Mouse (Mus musculus) lung, embryonic 16.5 days (tissue): ENCODE data around the gene Bpifb2. TPM values are rescaled to one million over a fixed set of nuclear protein-coding genes. Genes with fewer than 3 reads are reported as not detected.

ENCODE experiments used
- ATAC-seq: fragments of 200-750 bp; cut with Nextera tagmentation; 2 replicates; pipeline ENCODE4 v1.8.0; 2017; ENCODE audit warnings: low read depth, mild to moderate bottlenecking, moderate library complexity
- H3K27ac ChIP-seq: fragments of 300-500 bp; sonication (generic); 2 replicates; pipeline ENCODE4 v1.5.1; 2014; ENCODE audit warnings: mild to moderate bottlenecking, control low read depth, low read length
- H3K27me3 ChIP-seq: fragments of 300-500 bp; sonication (generic); 2 replicates; pipeline ENCODE4 v1.6.1; 2014; ENCODE audit warnings: low read depth, low read length, mixed read lengths; ENCODE audit not compliant: control insufficient read depth, insufficient read depth
- H3K36me3 ChIP-seq: fragments of 300-500 bp; sonication (generic); 2 replicates; pipeline ENCODE4 v1.6.1; 2014; ENCODE audit warnings: low read length; ENCODE audit not compliant: control insufficient read depth, insufficient read depth
- H3K4me1 ChIP-seq: fragments of 300-500 bp; sonication (generic); replicated peaks from 2 replicates; pipeline ENCODE4 v1.6.1; 2014; ENCODE audit warnings: low read length, mixed read lengths; ENCODE audit not compliant: control insufficient read depth, insufficient read depth
- H3K4me2 ChIP-seq: fragments of 300-500 bp; sonication (generic); 2 replicates; pipeline ENCODE4 v1.6.1; 2014; ENCODE audit warnings: low read depth, low read length, control low read depth
- H3K4me3 ChIP-seq: fragments of 300-500 bp; sonication (generic); 2 replicates; pipeline ENCODE4 v1.5.1; 2014; ENCODE audit warnings: mild to moderate bottlenecking, low read length, control low read depth
- H3K9ac ChIP-seq: fragments of 300-500 bp; sonication (generic); 2 replicates; pipeline ENCODE4 v1.6.1; 2014; ENCODE audit warnings: low read length, control low read depth
- H3K9me3 ChIP-seq: fragments of 300-500 bp; sonication (generic); 2 replicates; pipeline ENCODE4 v1.6.1; 2016; ENCODE audit warnings: low read length; ENCODE audit not compliant: control insufficient read depth
- WGBS: fragments of 180-500 bp; shearing (Covaris S2); extraction: QIAGEN DNeasy Blood & Tissue Kit; methylation state at CpG from one replicate; pipeline ENCODE4 v1.1.7; 2014; 5-methylcytosine and 5-hydroxymethylcytosine counted together
- polyA plus RNA-seq: library from polyadenylated mRNA; unstranded; fragments of >200 nt; fragmentation: Nextera tagmentation; extraction: Ambion mirVana; gene quantifications from 2 replicates; pipeline ENCODE4 v1.2.1, GENCODE M21; 2015

The Bpifb2 gene
- polyA plus RNA-seq, 1 experiment from 2014 or later, result not detected

DNA sequence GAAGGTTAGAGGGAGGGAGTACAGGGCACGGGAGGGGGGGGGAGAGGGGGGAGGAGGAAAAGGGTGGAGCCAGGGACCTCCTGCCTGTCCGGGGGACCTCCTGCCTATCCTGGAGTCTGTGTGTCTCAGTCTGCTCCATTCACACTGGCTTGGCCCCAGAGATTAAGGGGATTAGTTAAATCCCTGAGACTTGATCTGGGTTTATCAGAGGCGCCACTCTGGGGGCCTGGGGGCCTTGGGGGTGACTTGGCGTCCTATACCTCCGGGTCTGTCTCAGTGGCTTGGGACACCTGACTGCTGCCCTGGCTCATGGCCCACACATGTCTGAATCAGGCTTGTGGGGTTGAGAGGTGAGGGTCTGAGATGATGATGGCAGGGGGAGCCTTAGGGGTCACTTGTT, 21.3 kb upstream of the Bpifb2 start:
- Histone ChIP-seq H3K4me2 (no peak overlapping the region), H3K4me1 (no peaks in the 10 kb centered on the region), H3K27me3 (no peaks in the 10 kb centered on the region), H3K4me3 (no peak overlapping the region), H3K9ac (no peak overlapping the region), H3K27ac (no peak overlapping the region), H3K36me3 (no peaks in the 10 kb centered on the region), H3K9me3 (no peaks in the 10 kb centered on the region)
- 10% methylated on average over 5 of the region's 5 CpGs for WGBS
- no peak for ATAC-seq

DNA sequence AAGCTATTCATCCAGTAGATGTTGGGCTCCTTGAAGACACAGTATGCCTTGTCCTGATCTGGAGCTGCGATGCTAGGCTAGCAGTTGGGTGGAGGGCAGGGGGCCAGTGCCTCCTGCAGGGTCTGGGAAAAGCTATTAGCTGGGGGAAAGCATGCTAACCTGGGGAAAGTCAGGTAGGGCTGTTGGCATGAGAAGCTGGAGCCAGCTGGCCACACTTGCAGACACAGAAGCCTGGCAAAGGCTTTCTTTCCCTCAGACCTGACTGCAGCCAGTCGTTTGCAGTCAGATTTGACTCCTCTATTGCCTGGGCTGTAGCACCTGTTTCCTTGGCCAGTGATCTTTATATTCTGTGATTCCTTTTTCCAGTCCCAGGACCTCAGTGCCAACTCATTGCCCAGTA, 15.3 kb upstream of the Bpifb2 start:
- ATAC-seq, result no peak
- no peaks in the 10 kb centered on the region for H3K27me3 ChIP-seq
- H3K27ac ChIP-seq, result no peak overlapping the region
- no peak overlapping the region for H3K4me3 ChIP-seq
- H3K9ac ChIP-seq, result no peak overlapping the region
- no peak overlapping the region for H3K4me2 ChIP-seq
- H3K36me3 ChIP-seq, result no peaks in the 10 kb centered on the region
- WGBS, result 77% methylated on average over 2 of the region's 2 CpGs
- H3K9me3 ChIP-seq, result no peaks in the 10 kb centered on the region
- H3K4me1 ChIP-seq, result no peaks in the 10 kb centered on the region

DNA sequence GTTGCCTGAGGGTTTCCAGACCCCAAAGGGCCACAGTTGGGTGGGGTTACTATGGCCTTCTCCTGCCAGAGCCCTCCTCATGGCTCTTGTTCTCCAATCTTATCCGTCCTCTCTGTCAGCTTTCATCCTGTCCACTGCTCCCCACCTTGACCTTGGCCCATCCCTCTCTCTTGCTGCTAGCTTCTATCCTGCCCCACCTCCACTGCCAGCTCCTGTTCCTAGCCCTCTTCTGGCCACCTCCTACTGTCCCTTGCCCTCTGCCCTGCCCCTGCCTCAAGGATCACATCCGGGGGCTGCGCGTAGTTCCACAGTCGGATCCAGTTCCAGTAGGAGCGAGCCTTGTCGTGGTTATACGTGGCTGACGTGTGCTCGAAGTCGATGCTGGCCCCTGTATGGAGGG, 14.5 kb upstream of the Bpifb2 start:
- WGBS, result 85% methylated on average over 11 of the region's 11 CpGs
- no peak overlapping the region for H3K9ac ChIP-seq
- no peak overlapping the region for H3K27ac ChIP-seq
- ATAC-seq, result no peak
- H3K9me3 ChIP-seq, result no peaks in the 10 kb centered on the region
- H3K4me2 ChIP-seq, result no peak overlapping the region
- H3K4me1 ChIP-seq, result no peaks in the 10 kb centered on the region
- H3K36me3 ChIP-seq, result no peaks in the 10 kb centered on the region
- no peak overlapping the region for H3K4me3 ChIP-seq
- no peaks in the 10 kb centered on the region for H3K27me3 ChIP-seq

DNA sequence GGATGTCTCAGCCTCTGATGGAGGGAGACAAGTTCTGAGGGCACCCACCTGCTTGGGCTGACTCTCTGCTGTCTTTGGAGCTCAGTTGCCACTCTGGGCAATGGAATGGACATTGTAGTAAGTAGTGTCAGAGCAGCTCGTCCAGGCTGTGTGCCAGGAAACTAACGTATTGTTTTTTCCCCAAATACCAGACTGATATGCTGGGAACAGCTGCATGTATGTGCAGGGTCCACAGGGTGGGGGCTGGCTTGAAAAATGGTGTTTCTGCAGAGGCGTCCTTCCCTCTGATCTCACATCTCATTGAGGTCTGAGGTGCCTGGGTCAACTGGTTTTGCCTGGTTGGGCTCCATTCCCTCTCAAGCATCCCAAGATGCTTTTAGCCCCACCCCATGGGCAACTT, 14.1 kb upstream of the Bpifb2 start:
- WGBS, result 27% methylated on average over 3 of the region's 3 CpGs
- H3K4me1 ChIP-seq, result no peaks in the 10 kb centered on the region

DNA sequence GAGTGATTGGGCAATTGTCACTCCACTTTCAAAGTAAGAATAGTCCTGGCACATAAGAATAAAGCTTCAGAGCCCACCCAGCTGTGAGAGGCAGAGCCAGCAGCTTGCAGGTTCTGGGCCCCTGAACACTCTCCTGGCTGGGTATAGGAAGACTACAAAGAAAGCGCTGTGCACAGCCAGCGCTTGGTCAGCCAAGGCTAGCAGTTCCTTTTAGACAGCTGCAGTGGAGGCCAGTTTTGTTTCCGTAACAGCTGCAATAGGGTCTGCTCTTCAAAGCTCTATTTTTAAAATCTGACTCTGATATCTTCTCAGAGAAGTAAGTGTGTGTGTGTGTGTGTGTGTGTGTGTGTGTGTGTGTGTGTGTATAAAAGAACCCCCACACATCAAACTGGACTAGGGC, 12.9 kb upstream of the Bpifb2 start:
- no peaks in the 10 kb centered on the region for H3K27me3 ChIP-seq
- H3K36me3 ChIP-seq, result no peaks in the 10 kb centered on the region
- no peak overlapping the region for H3K4me2 ChIP-seq
- no peaks in the 10 kb centered on the region for H3K9me3 ChIP-seq
- H3K9ac ChIP-seq, result no peak overlapping the region
- H3K4me3 ChIP-seq, result no peak overlapping the region
- no peaks in the 10 kb centered on the region for H3K4me1 ChIP-seq
- 76% methylated on average over 3 of the region's 3 CpGs for WGBS
- H3K27ac ChIP-seq, result no peak overlapping the region
- ATAC-seq, result no peak

More for the DNA sequence above, 14.1 kb upstream of the Bpifb2 start:
- Histone ChIP-seq H3K27ac (no peak overlapping the region), H3K36me3 (no peaks in the 10 kb centered on the region), H3K4me3 (no peak overlapping the region), H3K9me3 (no peaks in the 10 kb centered on the region), H3K27me3 (no peaks in the 10 kb centered on the region), H3K4me2 (no peak overlapping the region), H3K9ac (no peak overlapping the region)
- no peak for ATAC-seq

DNA sequence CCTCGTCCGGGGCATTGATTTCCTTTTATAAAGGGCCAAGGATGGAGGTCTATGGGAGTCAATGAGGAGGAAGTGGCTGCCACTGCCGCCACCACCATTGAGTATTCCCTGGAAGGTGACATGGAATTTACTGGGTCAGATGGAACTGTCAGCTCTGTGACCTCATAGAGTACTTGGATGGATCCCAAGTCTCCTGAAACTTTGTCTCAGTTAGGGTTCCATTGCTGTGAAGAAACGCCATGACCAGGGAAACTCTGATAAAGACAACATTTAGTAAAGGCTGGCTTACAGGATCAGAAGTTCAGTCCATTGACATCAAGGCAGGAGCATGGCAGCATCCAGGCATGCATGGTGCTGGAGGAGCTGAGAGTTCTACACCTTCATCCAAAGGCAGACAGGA, 3.9 kb upstream of the Bpifb2 start, which contains the start of gene Sun5:
TSS of gene Sun5 (minus strand) at position 101 of the 400 bp plus-strand sequence.
- ATAC-seq, result no peak
- Histone ChIP-seq H3K9ac (no peak within 1 kb of the TSS), H3K27me3 (no peaks in the 10 kb centered on the region), H3K9me3 (no peaks in the 10 kb centered on the region), H3K36me3 (no peaks in the 10 kb centered on the region), H3K4me1 (no peaks in the 10 kb centered on the region), H3K27ac (no peak within 1 kb of the TSS), H3K4me2 (no peak within 1 kb of the TSS), H3K4me3 (no peak within 1 kb of the TSS)
- WGBS, result 80% methylated on average over 4 of the region's 4 CpGs

DNA sequence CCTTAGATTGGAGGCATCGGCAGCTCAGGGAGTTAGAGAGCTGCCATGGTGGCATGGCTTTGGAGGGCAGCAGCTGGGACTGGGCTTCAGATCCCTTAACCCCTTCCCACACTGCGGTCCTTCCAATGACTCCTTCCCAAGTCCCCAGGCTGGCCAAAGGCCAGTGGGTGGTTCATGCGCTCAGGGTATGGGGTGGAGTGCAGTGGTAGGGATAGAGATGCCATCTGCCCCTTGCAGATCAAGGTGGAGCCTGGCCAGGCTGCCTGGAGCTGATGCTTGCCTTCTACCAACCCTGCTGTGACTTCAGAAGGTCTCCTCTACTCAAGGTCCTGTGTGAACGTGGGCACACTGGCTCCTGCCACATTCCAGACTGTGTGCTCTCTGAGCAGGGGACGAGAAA, 24.3 kb downstream of the Bpifb2 start:
- Histone ChIP-seq H3K27ac (no peak overlapping the region), H3K9ac (no peak overlapping the region), H3K36me3 (no peaks in the 10 kb centered on the region), H3K27me3 (no peaks in the 10 kb centered on the region), H3K4me1 (no peaks in the 10 kb centered on the region), H3K4me2 (no peak overlapping the region), H3K4me3 (no peak overlapping the region), H3K9me3 (no peaks in the 10 kb centered on the region)
- 76% methylated on average over 5 of the region's 5 CpGs for WGBS
- no peak for ATAC-seq

DNA sequence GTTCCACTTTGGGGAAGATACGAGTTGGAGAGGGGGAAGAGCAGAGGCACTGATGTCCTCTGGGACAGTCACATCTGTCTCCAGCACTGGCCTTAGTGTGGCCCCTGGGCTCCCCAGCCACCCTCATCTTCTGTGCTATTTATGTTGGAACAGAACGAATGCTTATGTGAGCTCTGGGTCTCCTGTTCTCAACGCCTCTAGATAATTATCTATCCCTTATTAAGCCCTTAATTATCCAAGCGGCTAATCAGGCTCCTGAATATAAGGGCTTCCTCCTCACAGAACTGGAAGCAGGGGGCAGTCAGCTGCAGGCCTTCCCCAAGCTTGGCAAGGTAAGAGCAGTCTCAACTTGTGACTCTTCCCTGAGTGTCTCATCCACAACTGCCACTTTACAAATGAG, 25.2 kb downstream of the Bpifb2 start, which contains the start of gene Bpifb6:
TSS of gene Bpifb6 (plus strand) at position 301 of the 400 bp plus-strand sequence.
- H3K27ac ChIP-seq, result no peak within 1 kb of the TSS
- no peak for ATAC-seq
- H3K4me1 ChIP-seq, result no peaks in the 10 kb centered on the region
- 68% methylated on average over 4 of the region's 4 CpGs for WGBS
- no peaks in the 10 kb centered on the region for H3K36me3 ChIP-seq
- H3K9ac ChIP-seq, result no peak within 1 kb of the TSS
- no peak within 1 kb of the TSS for H3K4me2 ChIP-seq
- H3K9me3 ChIP-seq, result no peaks in the 10 kb centered on the region
- H3K27me3 ChIP-seq, result no peaks in the 10 kb centered on the region
- no peak within 1 kb of the TSS for H3K4me3 ChIP-seq

DNA sequence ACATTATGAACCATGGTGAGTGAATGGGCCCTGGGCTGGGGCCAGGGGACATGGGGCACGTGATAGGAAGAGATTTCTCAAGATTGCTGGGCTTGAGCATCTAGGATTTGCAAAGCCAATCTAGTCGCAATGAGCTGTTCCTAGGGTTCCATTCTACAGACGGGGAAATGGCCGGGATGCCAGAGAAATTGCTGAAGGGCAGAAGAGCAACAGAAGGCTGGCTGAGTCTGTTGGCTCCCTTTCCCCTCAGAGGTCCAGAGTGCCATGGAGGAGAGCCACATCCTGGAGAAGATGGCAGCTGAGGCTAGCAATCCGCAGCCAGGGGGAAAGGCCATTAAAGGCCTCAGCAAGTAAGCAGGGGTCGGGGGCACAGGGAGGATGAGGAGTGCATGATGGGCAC, 27.9 kb downstream of the Bpifb2 start:
- Histone ChIP-seq H3K27ac (no peak overlapping the region), H3K36me3 (no peaks in the 10 kb centered on the region), H3K27me3 (no peaks in the 10 kb centered on the region), H3K4me2 (no peak overlapping the region), H3K9me3 (no peaks in the 10 kb centered on the region), H3K4me3 (no peak overlapping the region), H3K9ac (no peak overlapping the region), H3K4me1 (no peaks in the 10 kb centered on the region)
- WGBS, result 71% methylated on average over 6 of the region's 6 CpGs
- no peak for ATAC-seq

DNA sequence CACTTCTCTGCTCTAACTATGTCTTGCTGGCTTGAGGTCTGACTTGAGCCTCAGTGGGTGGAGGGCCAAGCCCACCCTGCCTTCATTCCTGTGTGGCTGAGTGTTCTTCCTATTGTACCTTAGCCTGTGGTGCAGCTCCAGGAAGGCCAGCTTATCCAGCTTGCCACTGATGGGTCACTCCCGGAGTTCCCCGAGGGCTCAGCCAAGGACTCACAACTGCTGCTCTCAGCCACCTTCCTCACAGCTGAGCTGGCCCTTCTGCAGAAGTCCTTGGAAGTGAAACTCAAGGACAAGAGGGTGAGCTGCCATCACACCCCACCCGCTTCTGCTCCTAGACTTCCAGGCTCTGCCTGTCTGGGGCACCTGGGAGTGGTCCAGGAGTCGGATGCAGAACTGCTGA, 31.8 kb downstream of the Bpifb2 start:
- H3K9me3 ChIP-seq, result no peaks in the 10 kb centered on the region
- ATAC-seq, result no peak
- no peak overlapping the region for H3K27ac ChIP-seq
- H3K4me3 ChIP-seq, result no peak overlapping the region
- no peaks in the 10 kb centered on the region for H3K27me3 ChIP-seq
- no peak overlapping the region for H3K4me2 ChIP-seq
- H3K4me1 ChIP-seq, result no peaks in the 10 kb centered on the region
- H3K36me3 ChIP-seq, result no peaks in the 10 kb centered on the region
- 88% methylated on average over 4 of the region's 4 CpGs for WGBS
- no peak overlapping the region for H3K9ac ChIP-seq
